Mouse (Mus musculus) lung, postnatal 10 days (tissue): Measurements from ENCODE around the gene Eftud2.

ENCODE experiments used
- DNase-seq: peaks from one replicate; pipeline ENCODE4 v3.0.0; 2021

Gene Eftud2

GRCm38 (mm10) chr11:102880585-102881313 is at the start of gene Eftud2, which contains the start of gene Ccdc103:
Eftud2 (minus strand) TSS chr11:102880985.
Ccdc103 (plus strand) TSS chr11:102881204.
- peak; percentile 95 for DNase-seq

- peak; percentile 74 for DNase-seq
These were observed 44.5 kb upstream of the Eftud2 start for GRCm38 (mm10) chr11:102925351-102925717.

- DNase-seq = peak; percentile 96
These were observed 44.0 kb upstream of the Eftud2 start, which contains the start of gene Kif18b for GRCm38 (mm10) chr11:102924557-102925350. Kif18b (minus strand) TSS chr11:102925124.

GRCm38 (mm10) chr11:102921491-102921890 is 40.7 kb upstream of the Eftud2 start:
- no peak for DNase-seq

- no peak for DNase-seq
These were observed 37.3 kb upstream of the Eftud2 start for GRCm38 (mm10) chr11:102918077-102918476.

GRCm38 (mm10) chr11:102915380-102915779 is 34.6 kb upstream of the Eftud2 start:
- no peak for DNase-seq

- no peak for DNase-seq
These were observed 30.6 kb upstream of the Eftud2 start for GRCm38 (mm10) chr11:102911376-102911775.

- no peak for DNase-seq
These were observed 22.9 kb upstream of the Eftud2 start for GRCm38 (mm10) chr11:102903654-102904053.

GRCm38 (mm10) chr11:102902107-102902506 is 21.3 kb upstream of the Eftud2 start:
- no peak for DNase-seq

GRCm38 (mm10) chr11:102901199-102901598 is 20.4 kb upstream of the Eftud2 start:
- no peak for DNase-seq

- peak; percentile 91 for DNase-seq
These were observed 20.0 kb upstream of the Eftud2 start, which contains the start of gene Gfap for GRCm38 (mm10) chr11:102900763-102901162. Gfap (minus strand) TSS chr11:102900912.

GRCm38 (mm10) chr11:102898408-102898807 is 17.6 kb upstream of the Eftud2 start:
- DNase-seq = no peak

- no peak for DNase-seq
These were observed 15.9 kb upstream of the Eftud2 start for GRCm38 (mm10) chr11:102896641-102897040.

GRCm38 (mm10) chr11:102895779-102896178 is 15.0 kb upstream of the Eftud2 start:
- no peak for DNase-seq

- no peak for DNase-seq
These were observed 13.9 kb upstream of the Eftud2 start for GRCm38 (mm10) chr11:102894716-102895115.

- DNase-seq = peak; percentile 80
These were observed 12.3 kb upstream of the Eftud2 start for GRCm38 (mm10) chr11:102893015-102893651.

- no peak for DNase-seq
These were observed 9.3 kb upstream of the Eftud2 start for GRCm38 (mm10) chr11:102890096-102890495.

GRCm38 (mm10) chr11:102888135-102888534 is 7.3 kb upstream of the Eftud2 start:
- no peak for DNase-seq

- DNase-seq = no peak
These were observed 6.6 kb upstream of the Eftud2 start for GRCm38 (mm10) chr11:102887433-102887832.

- DNase-seq = no peak
These were observed 3.9 kb upstream of the Eftud2 start, which contains the start of gene Fam187a for GRCm38 (mm10) chr11:102884616-102885219. Fam187a (plus strand) TSS chr11:102885169.

GRCm38 (mm10) chr11:102881314-102882198 is 771 bp upstream of the Eftud2 start:
- no peak for DNase-seq

- DNase-seq = no peak
These were observed 1.2 kb downstream of the Eftud2 start for GRCm38 (mm10) chr11:102879558-102879957.
